Mouse (Mus musculus) adrenal gland, postnatal 4 days (tissue): Measurements from ENCODE around the gene Olfr764-ps1. TPM values are rescaled to one million over a fixed set of nuclear protein-coding genes. Genes with fewer than 3 reads are reported as not detected.
"Not testable (repeated sequence)": the region's sequence is repeated elsewhere in the genome, so short reads cannot be mapped to it uniquely, and the experiment has no call there.

Experiments used
- DNase-seq, 2 experiments: peaks; one replicate each; pipeline ENCODE4 v3.0.0; 2021 to 2022; ENCODE audit warnings: low spot score in 2 of 2, mixed read lengths in 2 of 2
- long read RNA-seq, 2 experiments: library from polyadenylated mRNA; stranded (forward); transcript quantifications; one replicate each; pipeline ENCODE4 v2.0.0; 2021
- total RNA-seq, 2 experiments: library from RNA; stranded (reverse); gene quantifications; 2 replicates each; pipeline ENCODE4 v1.2.3; 2021

Gene Olfr764-ps1
- total RNA-seq = not detected
- long read RNA-seq, experiment 1 = 0 reads
- long read RNA-seq, experiment 2 = 0 reads

GRCm38 (mm10) chr10:129039796-129040195, at the start of gene Olfr764-ps1:
Gene Olfr764-ps1, minus strand, starts transcription at chr10:129039896.
- no peak for DNase-seq

- not testable (repeated sequence) for DNase-seq
Observed at GRCm38 (mm10) chr10:129082810-129083209, 43.1 kb upstream of the Olfr764-ps1 start, which contains the start of gene Olfr767. Gene Olfr767, minus strand, starts transcription at chr10:129082910.

- DNase-seq = no peak
Observed at GRCm38 (mm10) chr10:129068877-129069276, 29.2 kb upstream of the Olfr764-ps1 start, which contains the start of gene Olfr766-ps1. Gene Olfr766-ps1, minus strand, starts transcription at chr10:129068977.

- not testable (repeated sequence) for DNase-seq
Observed at GRCm38 (mm10) chr10:129049898-129050297, 10.2 kb upstream of the Olfr764-ps1 start, which contains the start of gene Olfr765. Gene Olfr765, minus strand, starts transcription at chr10:129049998.

GRCm38 (mm10) chr10:129028343-129028742, 11.4 kb downstream of the Olfr764-ps1 start:
- no peak for DNase-seq

GRCm38 (mm10) chr10:129026018-129026662, 13.6 kb downstream of the Olfr764-ps1 start:
- no peak for DNase-seq

GRCm38 (mm10) chr10:129023319-129023718, 16.4 kb downstream of the Olfr764-ps1 start:
- DNase-seq = no peak

GRCm38 (mm10) chr10:129014477-129014876, 25.2 kb downstream of the Olfr764-ps1 start:
- DNase-seq = no peak

- DNase-seq = not testable (repeated sequence)
Observed at GRCm38 (mm10) chr10:129011511-129011910, 28.2 kb downstream of the Olfr764-ps1 start.

GRCm38 (mm10) chr10:129010288-129010841, 29.3 kb downstream of the Olfr764-ps1 start, which contains the start of gene Olfr763:
Gene Olfr763, plus strand, starts transcription at chr10:129010791.
- DNase-seq = no peak

GRCm38 (mm10) chr10:129004032-129004920, 35.4 kb downstream of the Olfr764-ps1 start:
- no peak for DNase-seq

GRCm38 (mm10) chr10:128996523-128997040, 43.1 kb downstream of the Olfr764-ps1 start:
- DNase-seq = no peak

GRCm38 (mm10) chr10:128995796-128996195, 43.9 kb downstream of the Olfr764-ps1 start:
- no peak for DNase-seq

GRCm38 (mm10) chr10:128990994-128991393, 48.7 kb downstream of the Olfr764-ps1 start:
- DNase-seq = no peak

- not testable (repeated sequence) for DNase-seq
Observed at GRCm38 (mm10) chr10:128990129-128990850, 49.4 kb downstream of the Olfr764-ps1 start.

GRCm38 (mm10) chr10:128989131-128989530, 50.6 kb downstream of the Olfr764-ps1 start, which contains the start of gene Olfr9:
Gene Olfr9, plus strand, starts transcription at chr10:128989431.
- not testable (repeated sequence) for DNase-seq
